Mouse (Mus musculus) intestine, postnatal 0 days (tissue): ENCODE results near the gene Gm49321. TPM values are rescaled to one million over a fixed set of nuclear protein-coding genes. Genes with fewer than 3 reads are reported as not detected.

ENCODE experiments used
- ATAC-seq: fragments of 200-750 bp; cut with Nextera tagmentation; 2 replicates; pipeline ENCODE4 v1.8.0; 2017; ENCODE audit warnings: mild to moderate bottlenecking, moderate TSS enrichment, moderate library complexity
- H3K27ac ChIP-seq: fragments of 300-500 bp; sonication (generic); 2 replicates; pipeline ENCODE4 v1.5.1; 2014; ENCODE audit warnings: mild to moderate bottlenecking, low read depth, low read length, moderate library complexity
- H3K27me3 ChIP-seq: fragments of 300-500 bp; sonication (generic); replicated peaks from 2 replicates; pipeline ENCODE4 v1.6.1; 2014; ENCODE audit warnings: low read length, mixed read lengths; ENCODE audit not compliant: control insufficient read depth, insufficient read depth
- H3K36me3 ChIP-seq: fragments of 300-500 bp; sonication (generic); 2 replicates; pipeline ENCODE4 v1.6.1; 2014; ENCODE audit warnings: mild to moderate bottlenecking, moderate library complexity; ENCODE audit not compliant: control insufficient read depth, insufficient read depth
- H3K4me1 ChIP-seq: fragments of 300-500 bp; sonication (generic); replicated peaks from 2 replicates; pipeline ENCODE4 v1.6.1; 2014; ENCODE audit warnings: antibody characterized with exemption, low read length, mixed read lengths; ENCODE audit not compliant: control insufficient read depth, insufficient read depth
- H3K4me2 ChIP-seq: fragments of 300-500 bp; sonication (generic); replicated peaks from 2 replicates; pipeline ENCODE4 v1.6.1; 2014; ENCODE audit warnings: low read depth, mild to moderate bottlenecking, moderate library complexity
- H3K4me3 ChIP-seq: fragments of 300-500 bp; sonication (generic); 2 replicates; pipeline ENCODE4 v1.5.1; 2014; ENCODE audit warnings: low read depth, low read length
- H3K9ac ChIP-seq: fragments of 300-500 bp; sonication (generic); 2 replicates; pipeline ENCODE4 v1.6.1; 2014; ENCODE audit warnings: mild to moderate bottlenecking, low read depth, low read length
- H3K9me3 ChIP-seq: fragments of 300-500 bp; sonication (generic); 2 replicates; pipeline ENCODE4 v1.6.1; 2016; ENCODE audit warnings: mixed run types; ENCODE audit not compliant: control insufficient read depth
- CTCF ChIP-seq: sonication (generic); IDR thresholded peaks from 2 replicates; pipeline ENCODE4 v1.5.1; 2016; ENCODE audit warnings: low read depth, mild to moderate bottlenecking, control low read depth, antibody characterized with exemption, moderate library complexity
- WGBS: fragments of 180-500 bp; shearing (Covaris S2); extraction: QIAGEN DNeasy Blood & Tissue Kit; methylation state at CpG from one replicate; pipeline ENCODE4 v1.1.7; 2014; 5-methylcytosine and 5-hydroxymethylcytosine counted together
- polyA plus RNA-seq: library from polyadenylated mRNA; unstranded; fragments of >200 nt; fragmentation: Nextera tagmentation; extraction: Ambion mirVana; gene quantifications from 2 replicates; pipeline ENCODE4 v1.2.1, GENCODE M21; 2015

Gm49321 gene
- polyA plus RNA-seq, 1 experiment from 2014 or later: 4.1 TPM

DNA sequence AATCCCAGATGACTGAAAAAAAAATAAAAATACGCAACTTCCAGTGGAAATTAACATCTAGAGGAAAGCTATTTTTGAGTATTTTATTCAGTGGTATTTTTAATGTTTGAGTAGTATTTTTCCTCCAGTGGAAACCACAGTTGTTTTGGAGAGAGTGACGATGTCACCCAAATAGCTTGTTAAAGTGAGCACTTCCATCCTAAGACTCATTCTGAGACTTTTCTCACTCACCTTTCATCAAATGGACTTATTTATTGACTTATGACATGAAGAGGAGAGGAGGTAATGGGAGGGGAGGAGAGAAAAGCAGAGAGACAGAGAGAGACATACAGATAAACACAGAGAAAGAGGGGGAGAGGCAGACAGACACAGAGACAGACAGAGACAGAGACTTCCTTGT, 41.8 kb upstream of the Gm49321 start:
- Histone ChIP-seq H3K27me3 (no peaks in the 10 kb centered on the region), H3K27ac (no peak overlapping the region), H3K4me1 (0 out of 2 replicates have a peak, but pooled peaks cover 3% of the 10 kb centered on the region), H3K9ac (no peak overlapping the region), H3K36me3 (no peaks in the 10 kb centered on the region), H3K4me2 (no peak overlapping the region), H3K9me3 (no peaks in the 10 kb centered on the region), H3K4me3 (no peak overlapping the region)
- 91% methylated on average over 2 of the region's 2 CpGs for WGBS
- no peak for TF ChIP-seq CTCF
- no peak for ATAC-seq

DNA sequence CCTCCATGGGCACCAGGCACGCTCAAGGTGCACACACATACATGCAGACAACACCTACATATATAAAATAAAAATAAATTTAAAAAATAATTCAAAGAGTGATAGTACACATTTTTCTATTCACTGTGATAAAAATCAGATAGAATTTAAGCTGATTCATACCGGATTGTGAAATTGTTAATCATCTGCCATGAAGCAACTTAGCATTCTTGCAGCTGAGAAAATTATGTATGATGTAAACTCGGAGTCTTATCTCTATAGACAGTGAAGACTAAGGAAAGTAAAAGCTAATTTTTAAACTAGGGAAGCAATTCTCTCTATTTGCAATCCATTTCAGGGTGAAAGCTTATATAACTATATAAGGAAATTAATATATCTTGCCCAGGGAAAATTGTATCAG, 41.0 kb upstream of the Gm49321 start:
- 50% methylated on average over 3 of the region's 3 CpGs for WGBS

DNA sequence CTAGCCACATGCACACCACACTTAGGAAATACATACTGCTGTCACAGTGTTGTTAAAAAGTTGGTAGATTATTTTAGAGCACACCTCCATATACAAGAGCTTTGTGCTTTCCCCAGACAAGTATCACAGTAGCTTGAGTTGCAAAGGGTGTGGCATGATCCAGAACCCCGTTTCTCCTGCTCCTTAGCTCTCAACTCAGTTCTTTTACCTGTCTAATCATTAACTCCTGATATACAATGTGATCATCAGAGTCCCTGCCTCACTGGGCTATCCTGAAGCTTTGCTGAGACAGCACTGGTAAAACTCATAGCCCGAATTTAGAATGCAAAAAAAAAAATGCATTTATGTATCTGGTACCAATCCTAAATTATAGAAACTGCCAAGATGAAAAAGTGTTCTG, 39.2 kb upstream of the Gm49321 start:
- peak; percentile 75 for ATAC-seq
- 36% methylated on average over 2 of the region's 2 CpGs for WGBS
- no peak for TF ChIP-seq CTCF
- H3K9me3 ChIP-seq: no peaks in the 10 kb centered on the region
- H3K4me1 ChIP-seq: 0 out of 2 replicates have a peak, but pooled peaks cover 3% of the 10 kb centered on the region
- H3K4me3 ChIP-seq: no peak overlapping the region
- H3K27ac ChIP-seq: no peak overlapping the region
- no peak overlapping the region for H3K9ac ChIP-seq
- no peaks in the 10 kb centered on the region for H3K27me3 ChIP-seq
- no peak overlapping the region for H3K4me2 ChIP-seq
- no peaks in the 10 kb centered on the region for H3K36me3 ChIP-seq

More for the DNA sequence above, 41.0 kb upstream of the Gm49321 start:
- ATAC-seq: no peak
- no peak for TF ChIP-seq CTCF
- Histone ChIP-seq H3K9me3 (no peaks in the 10 kb centered on the region), H3K27ac (no peak overlapping the region), H3K4me2 (no peak overlapping the region), H3K4me1 (0 out of 2 replicates have a peak, but pooled peaks cover 3% of the 10 kb centered on the region), H3K4me3 (no peak overlapping the region), H3K36me3 (no peaks in the 10 kb centered on the region), H3K27me3 (no peaks in the 10 kb centered on the region), H3K9ac (no peak overlapping the region)

DNA sequence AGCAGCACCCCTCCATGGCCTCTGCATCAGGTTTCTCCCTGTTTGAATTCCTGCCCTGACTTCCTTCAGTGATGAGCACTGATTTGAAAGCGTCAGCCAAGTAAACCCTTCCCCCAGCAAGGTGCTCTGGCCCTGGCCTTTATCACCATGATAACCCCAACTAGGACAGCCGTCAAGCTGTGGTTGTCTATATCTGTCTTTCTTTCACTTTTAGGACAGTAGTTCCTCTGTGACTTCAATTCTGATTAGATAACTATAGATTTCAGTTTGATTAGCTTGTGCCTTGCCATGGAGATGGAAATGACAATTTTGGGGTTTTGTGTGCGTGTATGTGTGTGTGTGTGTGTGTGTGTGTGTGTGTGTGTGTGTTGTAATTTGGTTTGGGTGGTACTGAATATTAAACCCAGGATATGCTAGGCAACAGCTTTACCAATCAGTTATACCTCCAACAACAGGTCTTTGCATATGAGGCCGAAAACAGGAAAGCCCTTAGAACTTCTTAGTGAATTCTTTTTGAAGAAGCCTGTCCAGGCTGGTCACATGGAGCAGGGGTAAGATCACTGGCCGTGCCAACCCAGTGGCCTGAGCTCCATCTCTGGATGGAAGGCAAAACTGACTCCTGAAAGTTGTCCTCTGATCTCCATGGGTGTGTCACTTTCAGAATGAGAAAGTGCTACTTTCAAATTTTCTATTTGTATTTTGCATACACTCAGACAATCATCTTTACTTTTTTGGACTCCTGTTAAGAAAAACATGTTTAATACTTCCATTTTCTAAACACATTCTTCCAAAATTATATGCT, 33.1 kb upstream of the Gm49321 start:
- TF ChIP-seq CTCF: no peak
- H3K9me3 ChIP-seq: no peaks in the 10 kb centered on the region
- 65% methylated on average over 5 of the region's 5 CpGs for WGBS
- no peak overlapping the region for H3K4me3 ChIP-seq
- H3K36me3 ChIP-seq: no peaks in the 10 kb centered on the region
- H3K4me1 ChIP-seq: no peaks in the 10 kb centered on the region
- no peak overlapping the region for H3K27ac ChIP-seq
- ATAC-seq: no peak
- no peak overlapping the region for H3K4me2 ChIP-seq
- no peaks in the 10 kb centered on the region for H3K27me3 ChIP-seq
- H3K9ac ChIP-seq: no peak overlapping the region

DNA sequence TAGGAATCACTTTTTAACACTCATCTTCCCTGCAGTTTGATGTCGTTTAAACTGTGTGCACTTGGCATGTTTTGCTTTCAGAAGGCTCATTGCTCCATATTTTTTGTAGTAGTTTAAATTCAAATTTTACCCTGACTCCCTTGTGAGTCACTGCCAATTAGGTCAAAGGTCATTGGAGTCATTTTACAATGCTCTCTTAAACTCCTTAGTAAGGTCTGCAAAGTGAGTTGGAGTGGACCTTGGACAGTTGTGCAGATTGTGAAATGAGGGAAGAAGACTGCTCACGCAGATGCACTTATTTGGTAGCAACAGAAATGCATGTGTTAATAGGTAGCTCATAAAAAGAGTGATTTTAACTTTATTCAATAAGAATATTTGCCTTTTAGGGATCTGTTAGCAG, 32.4 kb upstream of the Gm49321 start:
- H3K9ac ChIP-seq: no peak overlapping the region
- WGBS: 17% methylated on average over 2 of the region's 2 CpGs
- no peak overlapping the region for H3K4me3 ChIP-seq
- H3K27ac ChIP-seq: no peak overlapping the region
- H3K9me3 ChIP-seq: no peaks in the 10 kb centered on the region
- H3K27me3 ChIP-seq: no peaks in the 10 kb centered on the region
- peak; percentile 27; the same call in 1 of the 2 replicates for ATAC-seq
- H3K4me1 ChIP-seq: no peaks in the 10 kb centered on the region
- TF ChIP-seq CTCF: no peak
- H3K4me2 ChIP-seq: no peak overlapping the region
- no peaks in the 10 kb centered on the region for H3K36me3 ChIP-seq

DNA sequence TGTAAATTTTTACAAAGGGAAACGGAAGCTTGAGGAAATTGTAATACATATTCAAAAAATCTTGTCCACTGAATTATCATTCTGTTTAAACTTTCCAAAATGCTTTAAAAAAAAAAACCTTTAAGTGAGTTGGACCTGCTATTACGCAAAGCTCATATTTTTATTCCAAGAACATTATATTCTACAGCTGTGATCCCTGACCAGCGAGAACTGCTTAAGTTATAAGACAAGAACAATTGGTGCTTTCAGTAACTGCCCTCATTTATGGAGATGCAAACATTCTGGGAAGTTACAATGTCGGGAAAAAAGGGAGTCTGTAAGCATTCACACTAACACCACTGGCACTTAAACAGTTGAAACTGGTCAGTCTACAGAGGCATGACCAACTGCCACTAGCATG, 31.9 kb upstream of the Gm49321 start:
- Histone ChIP-seq H3K9me3 (no peaks in the 10 kb centered on the region), H3K4me1 (no peaks in the 10 kb centered on the region), H3K36me3 (no peaks in the 10 kb centered on the region), H3K9ac (no peak overlapping the region), H3K4me3 (no peak overlapping the region), H3K27me3 (no peaks in the 10 kb centered on the region), H3K27ac (no peak overlapping the region), H3K4me2 (no peak overlapping the region)
- TF ChIP-seq CTCF: no peak
- no peak for ATAC-seq
- WGBS: 42% methylated on average over 4 of the region's 4 CpGs
